Mouse (Mus musculus) megakaryocyte, embryonic 14.5 days (primary cell): ENCODE results near the gene Nrip1. TPM values are rescaled to one million over a fixed set of nuclear protein-coding genes. Genes with fewer than 3 reads are reported as not detected.

Experiments used
- H3K27me3 ChIP-seq: replicated peaks from 2 replicates; pipeline ENCODE3; 2012; ENCODE audit warnings: inconsistent platforms
- H3K36me3 ChIP-seq: replicated peaks from 2 replicates; pipeline ENCODE3; 2012; ENCODE audit warnings: low read length, inconsistent platforms, mixed read lengths
- H3K4me1 ChIP-seq: 2 replicates; pipeline ENCODE4 v1.6.1; 2012; ENCODE audit warnings: inconsistent platforms
- H3K4me3 ChIP-seq: replicated peaks from 2 replicates; pipeline ENCODE3; 2012; ENCODE audit warnings: moderate library complexity, mild to moderate bottlenecking, inconsistent platforms
- H3K9me3 ChIP-seq: 2 replicates; pipeline ENCODE4 v1.6.1; 2012; ENCODE audit warnings: inconsistent platforms
- FLI1 ChIP-seq: IDR thresholded peaks from 2 replicates; pipeline ENCODE4 v1.6.1; 2012; ENCODE audit warnings: low read length, inconsistent platforms, mixed read lengths
- GATA1 ChIP-seq: IDR thresholded peaks from 3 replicates; pipeline ENCODE4 v1.6.1; 2012; ENCODE audit warnings: mixed read lengths, low read length, inconsistent platforms, borderline replicate concordance
- polyA plus RNA-seq: library from polyadenylated mRNA; stranded (reverse); fragments of >175 nt; gene quantifications from 2 replicates; pipeline ENCODE4 v1.2.3, GENCODE M21; 2012; ENCODE audit warnings: low replicate concordance; ENCODE audit not compliant: insufficient read depth

Nrip1 gene
- polyA plus RNA-seq, 1 experiment = 3.0 TPM

- no peak for TF ChIP-seq GATA1
- no peak for TF ChIP-seq FLI1
- no peaks in the 10 kb centered on the region for H3K9me3 ChIP-seq
- H3K36me3 ChIP-seq = peaks cover 51% of the 10 kb centered on the region
These were observed 66.6 kb downstream of the Nrip1 start for GRCm38 (mm10) chr16:76307039-76307438.

DNA sequence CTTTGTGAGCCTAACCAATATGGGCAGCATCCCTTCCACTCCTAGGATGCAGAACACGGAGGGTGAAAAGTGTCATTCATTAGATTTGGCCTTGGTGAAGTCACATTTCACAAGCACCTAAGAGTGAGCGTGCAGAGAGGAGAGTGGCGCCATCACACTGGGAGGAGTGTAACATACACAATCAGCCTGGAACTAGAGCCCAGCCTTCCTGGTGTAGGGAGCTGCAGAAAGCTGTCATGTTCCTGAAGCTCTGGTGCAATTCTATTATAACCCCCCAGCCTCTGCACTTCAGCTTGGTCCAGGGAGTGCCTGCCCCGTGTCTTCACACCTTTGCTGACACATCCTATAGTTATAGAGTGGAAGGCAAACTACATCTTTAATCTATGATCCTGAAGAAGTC, 67.2 kb downstream of the Nrip1 start:
- Histone ChIP-seq H3K27me3 (no peaks in the 10 kb centered on the region), H3K36me3 (peaks cover 56% of the 10 kb centered on the region), H3K4me1 (peaks cover 73% of the 10 kb centered on the region), H3K4me3 (no peak overlapping the region), H3K9me3 (no peaks in the 10 kb centered on the region)
- TF ChIP-seq GATA1 (no peak), FLI1 (no peak)

More at GRCm38 (mm10) chr16:76307039-76307438, 66.6 kb downstream of the Nrip1 start:
- Histone ChIP-seq H3K4me3 (no peak overlapping the region), H3K27me3 (no peaks in the 10 kb centered on the region), H3K4me1 (peaks cover 67% of the 10 kb centered on the region)

- Histone ChIP-seq H3K9me3 (no peaks in the 10 kb centered on the region), H3K4me1 (peaks cover 80% of the 10 kb centered on the region), H3K4me3 (peak overlapping the region; percentile 15), H3K36me3 (peaks cover 33% of the 10 kb centered on the region), H3K27me3 (no peaks in the 10 kb centered on the region)
- TF ChIP-seq GATA1 = no peak
- no peak for TF ChIP-seq FLI1
These were observed 70.2 kb downstream of the Nrip1 start for GRCm38 (mm10) chr16:76303436-76303835.

DNA sequence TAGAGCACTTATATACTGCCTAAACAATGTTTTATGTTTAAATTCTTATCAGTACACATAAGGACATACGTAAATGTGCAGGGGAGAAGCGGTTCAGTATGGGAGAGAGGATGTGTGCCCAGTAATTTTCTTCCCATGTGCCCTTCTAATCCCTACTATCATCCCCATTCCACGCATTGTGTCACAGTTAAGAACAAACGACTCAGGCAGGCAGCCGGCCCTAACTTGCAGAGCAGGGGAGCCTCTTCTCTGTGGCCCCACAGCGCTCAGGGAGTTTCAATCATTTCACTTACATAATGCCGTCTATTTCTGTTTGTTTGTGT, 71.9 kb downstream of the Nrip1 start:
- TF ChIP-seq FLI1 (no peak), GATA1 (no peak)
- no peaks in the 10 kb centered on the region for H3K27me3 ChIP-seq
- peaks cover 21% of the 10 kb centered on the region for H3K36me3 ChIP-seq
- H3K4me3 ChIP-seq = peak overlapping the region; percentile 81
- peaks cover 75% of the 10 kb centered on the region for H3K4me1 ChIP-seq
- H3K9me3 ChIP-seq = no peaks in the 10 kb centered on the region

DNA sequence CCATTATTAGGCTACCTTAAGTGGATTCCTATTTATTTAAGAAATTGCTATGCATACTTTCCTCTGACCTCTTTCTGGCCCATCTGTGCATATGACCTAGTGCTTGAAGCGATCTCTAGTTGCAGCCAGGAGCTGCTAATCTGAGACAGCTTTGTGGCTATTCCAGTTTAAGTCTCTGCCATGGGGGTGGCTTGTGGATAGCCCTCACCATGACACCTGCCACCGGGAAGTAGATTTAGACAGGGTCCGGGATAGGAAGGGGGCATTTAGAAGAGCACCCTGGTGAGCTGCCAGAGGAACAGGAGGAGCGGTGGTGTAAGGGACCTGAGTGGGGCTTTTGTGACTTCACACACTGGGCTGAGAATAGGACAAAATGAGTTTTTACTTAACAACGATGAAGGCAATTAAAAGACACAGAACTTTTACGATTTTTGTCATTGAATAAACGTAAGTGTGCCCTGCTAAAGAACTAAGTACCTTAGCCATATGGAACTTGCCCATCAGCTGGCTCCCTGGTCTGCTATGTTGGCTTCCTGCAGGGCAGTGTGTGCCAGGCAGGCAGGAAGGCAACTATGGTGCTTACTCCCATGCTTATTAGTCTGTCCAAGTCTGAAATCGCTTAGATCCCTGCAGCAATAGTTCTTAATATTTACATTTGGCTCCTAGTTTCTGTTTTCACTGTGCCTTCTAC, 72.4 kb downstream of the Nrip1 start:
- no peaks in the 10 kb centered on the region for H3K9me3 ChIP-seq
- no peak for TF ChIP-seq GATA1
- no peak for TF ChIP-seq FLI1
- H3K4me1 ChIP-seq = peaks cover 75% of the 10 kb centered on the region
- H3K27me3 ChIP-seq = no peaks in the 10 kb centered on the region
- peak overlapping the region; percentile 81 for H3K4me3 ChIP-seq
- H3K36me3 ChIP-seq = peaks cover 21% of the 10 kb centered on the region

DNA sequence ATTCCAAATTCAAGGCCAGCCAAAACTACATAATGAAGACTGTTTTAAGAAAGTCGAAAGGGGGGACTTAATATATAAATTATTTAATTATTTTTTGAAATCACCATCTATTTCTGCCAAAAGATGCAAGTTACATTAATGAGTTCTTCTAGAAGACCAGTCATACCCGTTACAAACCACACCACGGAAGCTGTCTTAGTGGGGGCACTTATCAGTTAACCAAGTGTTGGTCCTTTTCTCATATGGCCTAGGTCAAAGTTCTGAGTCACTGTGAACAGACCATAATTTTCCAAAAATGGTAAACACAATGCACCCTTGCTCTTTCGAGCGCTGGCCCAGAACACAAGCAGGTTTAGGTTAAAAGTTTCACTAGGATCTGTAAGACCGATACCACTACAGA, 73.2 kb downstream of the Nrip1 start:
- Histone ChIP-seq H3K9me3 (no peaks in the 10 kb centered on the region), H3K4me3 (peak overlapping the region; percentile 18), H3K4me1 (peaks cover 71% of the 10 kb centered on the region), H3K27me3 (no peaks in the 10 kb centered on the region), H3K36me3 (peaks cover 23% of the 10 kb centered on the region)
- TF ChIP-seq FLI1 (no peak), GATA1 (no peak)

DNA sequence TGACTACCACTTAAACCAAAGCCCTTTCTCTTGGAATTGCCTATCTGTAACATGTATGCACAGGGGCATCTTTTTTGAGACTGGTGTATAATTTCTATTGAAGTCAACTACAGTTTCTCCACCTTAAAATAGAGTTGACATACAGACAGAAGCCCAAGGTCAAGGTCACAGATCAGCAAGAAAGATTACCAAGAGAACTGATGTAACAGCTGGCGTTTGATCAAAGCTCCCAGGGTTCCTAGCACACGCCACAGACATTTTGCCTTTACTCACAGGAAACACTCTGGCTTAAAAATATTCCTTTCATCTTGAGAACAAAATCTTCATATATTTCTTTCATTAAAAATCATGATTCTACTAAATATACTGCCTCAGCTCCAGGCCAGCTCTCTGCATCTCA, 74.1 kb downstream of the Nrip1 start:
- no peak overlapping the region for H3K4me3 ChIP-seq
- H3K4me1 ChIP-seq = peaks cover 73% of the 10 kb centered on the region
- H3K36me3 ChIP-seq = peaks cover 28% of the 10 kb centered on the region
- H3K9me3 ChIP-seq = no peaks in the 10 kb centered on the region
- H3K27me3 ChIP-seq = no peaks in the 10 kb centered on the region
- TF ChIP-seq FLI1 = no peak
- no peak for TF ChIP-seq GATA1

DNA sequence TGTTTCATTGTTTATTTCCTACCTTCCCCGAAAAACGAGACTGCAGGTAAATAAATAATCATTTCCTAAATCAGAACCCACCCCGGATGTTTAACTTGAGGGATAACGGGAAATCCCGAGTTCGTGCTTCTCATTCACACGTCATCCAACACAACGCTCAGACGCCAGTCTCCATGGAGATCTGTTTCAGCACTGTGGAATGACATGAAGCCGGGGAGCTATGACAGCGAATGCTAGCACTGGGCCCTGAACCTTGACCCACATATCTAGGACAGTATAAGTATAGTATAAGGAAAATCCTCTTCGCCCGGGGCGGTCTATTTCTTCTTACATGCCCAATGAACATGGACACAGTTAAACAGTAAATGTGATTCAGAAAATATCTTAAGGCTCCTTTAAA, 78.3 kb downstream of the Nrip1 start:
- Histone ChIP-seq H3K9me3 (peaks cover 11% of the 10 kb centered on the region), H3K4me1 (peaks cover 51% of the 10 kb centered on the region), H3K4me3 (no peak overlapping the region), H3K27me3 (no peaks in the 10 kb centered on the region), H3K36me3 (peaks cover 61% of the 10 kb centered on the region)
- TF ChIP-seq FLI1 (no peak), GATA1 (no peak)

- peaks cover 43% of the 10 kb centered on the region for H3K4me1 ChIP-seq
- TF ChIP-seq FLI1 (no peak), GATA1 (no peak)
- peaks cover 67% of the 10 kb centered on the region for H3K36me3 ChIP-seq
- no peak overlapping the region for H3K4me3 ChIP-seq
- H3K27me3 ChIP-seq = no peaks in the 10 kb centered on the region
- peaks cover 11% of the 10 kb centered on the region for H3K9me3 ChIP-seq
These were observed 79.1 kb downstream of the Nrip1 start for GRCm38 (mm10) chr16:76294550-76294949.

GRCm38 (mm10) chr16:76293765-76294463, 79.7 kb downstream of the Nrip1 start:
- H3K4me1 ChIP-seq = peaks cover 41% of the 10 kb centered on the region
- peaks cover 11% of the 10 kb centered on the region for H3K9me3 ChIP-seq
- no peak for TF ChIP-seq FLI1
- TF ChIP-seq GATA1 = no peak
- peak overlapping the region; percentile 42 for H3K4me3 ChIP-seq
- H3K36me3 ChIP-seq = peaks cover 67% of the 10 kb centered on the region
- H3K27me3 ChIP-seq = no peaks in the 10 kb centered on the region
